Mouse (Mus musculus) brown adipose tissue, adult 24 weeks (tissue): ENCODE results near the gene Fras1. TPM values are rescaled to one million over a fixed set of nuclear protein-coding genes. Genes with fewer than 3 reads are reported as not detected.
A peak's percentile ranks its signal among the peaks of the same experiment; 100 is the strongest.

Experiments
- H3K27ac ChIP-seq: fragments of 200-500 bp; replicated peaks from 2 replicates; pipeline ENCODE4 v1.5.1; 2012; ENCODE audit warnings: low read depth, mild to moderate bottlenecking, low read length
- H3K4me1 ChIP-seq: fragments of 200-500 bp; 2 replicates; pipeline ENCODE4 v1.6.1; 2012; ENCODE audit warnings: low read length, mixed read lengths; ENCODE audit not compliant: control insufficient read depth, insufficient read depth, insufficient read length
- H3K4me3 ChIP-seq: fragments of 200-500 bp; 2 replicates; pipeline ENCODE4 v1.5.1; 2012; ENCODE audit warnings: low read depth, mild to moderate bottlenecking, low read length, moderate library complexity; ENCODE audit not compliant: insufficient read depth
- polyA plus RNA-seq: library from polyadenylated mRNA; stranded (reverse); fragments of >200 nt; gene quantifications from 2 replicates; pipeline ENCODE4 v1.2.4, GENCODE M21; 2012; ENCODE audit not compliant: missing spikeins, insufficient read depth, insufficient read length

Fras1 gene
- polyA plus RNA-seq, 1 experiment, result 0.08 TPM

DNA sequence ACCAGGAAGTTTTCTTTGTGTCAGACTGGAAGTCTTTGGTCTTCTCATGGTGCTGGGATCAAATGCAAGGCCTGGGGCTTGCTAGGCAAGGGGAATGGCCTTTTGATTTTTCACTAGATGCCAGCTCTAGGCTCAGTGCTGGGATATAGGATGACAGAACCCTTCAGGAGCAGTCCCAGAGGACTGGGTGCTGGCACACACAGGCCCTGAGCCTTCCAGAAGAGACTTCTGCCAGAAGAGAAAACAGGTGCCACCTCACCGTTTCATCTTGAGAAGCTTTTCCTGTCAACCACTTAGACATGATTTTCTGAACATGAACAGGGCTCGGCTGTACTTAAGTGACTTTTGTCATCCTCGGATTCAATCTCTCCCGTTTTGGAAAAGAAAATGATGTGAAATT, 66.1 kb downstream of the Fras1 start:
- 0 out of 2 replicates have a peak, but pooled peaks cover 2% of the 10 kb centered on the region for H3K4me1 ChIP-seq
- no peak overlapping the region for H3K4me3 ChIP-seq
- H3K27ac ChIP-seq, result no peak overlapping the region

DNA sequence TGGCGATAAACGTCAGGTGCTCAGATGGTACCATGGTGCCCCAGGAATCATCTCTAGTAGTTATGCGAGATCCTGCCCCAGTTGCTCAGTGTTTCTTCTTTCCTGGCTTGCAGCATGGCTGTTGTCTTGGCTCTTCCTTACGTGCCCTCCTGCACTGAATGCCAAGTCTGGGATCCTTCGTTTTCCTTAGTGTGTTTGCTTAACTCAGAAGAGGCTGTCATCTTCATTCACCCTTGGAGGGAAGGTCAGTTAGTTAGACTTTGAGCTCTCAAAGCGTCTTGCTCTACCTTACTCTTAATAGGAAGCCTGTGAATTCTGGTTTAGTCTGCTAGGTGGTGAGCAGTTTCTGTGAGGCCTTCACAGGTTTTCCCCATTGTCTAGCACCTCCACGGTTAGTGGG, 73.7 kb downstream of the Fras1 start:
- H3K4me3 ChIP-seq, result no peak overlapping the region
- no peak overlapping the region for H3K27ac ChIP-seq
- no peaks in the 10 kb centered on the region for H3K4me1 ChIP-seq

GRCm38 (mm10) chr5:96452027-96452426, 78.3 kb downstream of the Fras1 start:
- Histone ChIP-seq H3K27ac (no peak overlapping the region), H3K4me3 (no peak overlapping the region), H3K4me1 (no peaks in the 10 kb centered on the region; the same call in 1 of the 2 replicates)

DNA sequence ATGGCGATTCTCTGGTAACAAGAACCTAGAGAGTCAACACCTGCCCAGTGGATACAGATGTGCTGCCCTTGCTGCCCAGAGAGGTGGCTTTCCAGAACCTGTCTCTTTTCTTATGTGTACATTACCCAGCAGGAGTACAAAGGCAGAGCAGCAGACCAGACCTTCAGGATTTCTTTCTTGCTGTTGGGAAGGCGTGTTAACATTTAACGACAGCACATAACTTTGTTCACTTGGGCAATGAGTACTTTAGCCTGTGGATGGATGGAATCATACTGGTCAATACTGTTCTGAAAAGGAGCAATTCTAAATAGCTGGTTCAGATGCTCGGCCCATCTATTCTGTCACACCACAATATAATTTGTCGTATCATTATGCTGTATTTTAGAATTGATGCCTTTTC, 79.6 kb downstream of the Fras1 start:
- Histone ChIP-seq H3K4me1 (no peaks in the 10 kb centered on the region; the same call in 1 of the 2 replicates), H3K4me3 (no peak overlapping the region), H3K27ac (no peak overlapping the region)

DNA sequence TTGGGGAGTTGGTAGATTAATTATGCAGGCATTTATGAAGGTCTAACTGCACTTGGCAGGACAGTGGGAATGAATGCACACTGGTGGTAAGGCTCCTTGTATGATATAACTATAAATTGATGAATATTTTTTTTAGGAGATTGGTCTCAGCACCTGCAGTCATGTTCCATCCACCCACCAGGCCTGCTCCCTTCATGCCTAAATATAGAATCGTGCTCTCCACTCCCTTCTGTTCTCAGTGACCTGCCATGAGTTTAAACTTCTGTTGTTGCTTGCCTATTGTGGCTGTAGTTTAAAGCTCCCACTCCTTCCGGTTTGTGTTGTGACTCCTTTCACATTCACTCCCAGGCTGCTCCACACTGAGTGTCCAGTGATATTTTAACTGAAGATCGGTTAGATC, 80.7 kb downstream of the Fras1 start:
- no peak overlapping the region for H3K4me3 ChIP-seq
- H3K27ac ChIP-seq, result no peak overlapping the region
- no peaks in the 10 kb centered on the region; the same call in 1 of the 2 replicates for H3K4me1 ChIP-seq

- Histone ChIP-seq H3K4me1 (no peaks in the 10 kb centered on the region; the same call in 1 of the 2 replicates), H3K4me3 (no peak overlapping the region), H3K27ac (peak overlapping the region; percentile 77)
Observed at GRCm38 (mm10) chr5:96455241-96455640, 81.5 kb downstream of the Fras1 start.

DNA sequence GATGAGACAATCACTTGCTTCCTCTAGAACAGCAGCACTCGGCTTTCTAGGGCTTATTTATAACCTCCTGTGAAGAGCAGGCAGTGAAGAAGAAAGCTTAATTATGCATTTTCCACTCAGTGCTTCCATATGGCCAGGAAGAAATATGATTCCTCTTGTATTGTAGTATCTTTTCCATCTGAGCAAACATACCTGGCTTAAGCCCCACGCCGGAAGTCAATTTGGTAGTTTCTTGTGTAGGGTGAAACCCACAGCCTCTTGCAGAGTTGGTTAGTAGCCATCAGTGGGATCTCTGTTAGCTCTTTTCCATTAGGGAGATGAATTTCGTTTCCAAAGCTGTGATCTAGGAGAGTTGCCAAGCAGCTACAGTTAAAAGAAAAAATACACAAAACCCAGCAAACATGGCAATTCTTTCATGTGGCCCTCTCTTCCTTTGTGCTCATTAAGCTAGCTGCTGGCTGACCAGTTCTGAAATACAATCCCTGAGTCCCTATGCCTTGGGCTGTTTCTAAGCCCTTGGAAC, 83.7 kb downstream of the Fras1 start:
- Histone ChIP-seq H3K4me3 (no peak overlapping the region), H3K27ac (no peak overlapping the region), H3K4me1 (no peaks in the 10 kb centered on the region; the same call in 1 of the 2 replicates)

DNA sequence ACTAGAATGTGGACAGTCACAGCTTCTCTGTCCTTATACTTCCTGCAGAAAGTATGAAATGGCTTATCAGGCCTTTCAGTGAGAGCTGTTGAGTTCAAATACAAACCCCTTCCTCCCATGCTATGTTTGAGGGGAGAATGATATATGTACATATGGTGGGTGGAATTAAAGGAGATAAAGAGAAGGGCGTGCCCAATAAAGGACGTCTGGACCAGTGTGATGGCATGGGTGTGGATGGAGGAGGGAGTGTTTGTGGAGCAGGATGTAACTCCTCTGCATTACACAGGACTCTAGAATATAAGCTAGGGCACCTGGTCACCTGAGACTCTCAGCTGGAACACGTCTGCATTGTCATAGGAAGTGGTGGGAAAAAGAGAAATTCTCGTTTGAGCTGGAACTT, 85.8 kb downstream of the Fras1 start:
- Histone ChIP-seq H3K4me3 (no peak overlapping the region), H3K4me1 (no peaks in the 10 kb centered on the region; the same call in 1 of the 2 replicates), H3K27ac (no peak overlapping the region)

DNA sequence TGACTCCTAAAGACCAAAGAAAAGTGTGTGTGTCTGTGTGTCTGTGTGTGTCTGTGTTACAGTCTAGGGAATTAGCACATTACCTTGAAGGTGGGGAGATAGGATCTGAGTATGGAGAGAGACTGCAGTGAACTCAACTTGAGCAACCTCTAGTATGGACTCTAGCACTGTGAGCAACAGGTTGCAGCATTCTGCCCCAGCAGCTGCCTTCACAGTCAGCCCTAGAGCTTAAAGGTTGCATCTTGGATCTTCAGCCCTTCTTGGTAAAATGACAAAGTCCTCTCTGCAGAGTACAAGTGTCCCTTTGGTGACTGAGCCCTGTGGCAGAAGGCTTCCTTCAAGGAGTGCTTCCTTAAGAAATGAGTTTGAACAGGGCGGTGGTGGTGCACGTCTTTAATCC, 88.4 kb downstream of the Fras1 start:
- no peaks in the 10 kb centered on the region for H3K4me1 ChIP-seq
- no peak overlapping the region for H3K4me3 ChIP-seq
- H3K27ac ChIP-seq, result no peak overlapping the region

- Histone ChIP-seq H3K27ac (no peak overlapping the region), H3K4me3 (no peak overlapping the region), H3K4me1 (no peaks in the 10 kb centered on the region)
Observed at GRCm38 (mm10) chr5:96466461-96466860, 92.7 kb downstream of the Fras1 start.

GRCm38 (mm10) chr5:96471995-96472394, 98.2 kb downstream of the Fras1 start:
- Histone ChIP-seq H3K4me1 (no peaks in the 10 kb centered on the region; the same call in 1 of the 2 replicates), H3K27ac (no peak overlapping the region)

GRCm38 (mm10) chr5:96475488-96475887, 101.7 kb downstream of the Fras1 start:
- H3K27ac ChIP-seq, result no peak overlapping the region
- no peak overlapping the region for H3K4me3 ChIP-seq
- H3K4me1 ChIP-seq, result peaks cover 3% of the 10 kb centered on the region; the same call in 1 of the 2 replicates

More at GRCm38 (mm10) chr5:96471995-96472394, 98.2 kb downstream of the Fras1 start:
- H3K4me3 ChIP-seq, result no peak overlapping the region

DNA sequence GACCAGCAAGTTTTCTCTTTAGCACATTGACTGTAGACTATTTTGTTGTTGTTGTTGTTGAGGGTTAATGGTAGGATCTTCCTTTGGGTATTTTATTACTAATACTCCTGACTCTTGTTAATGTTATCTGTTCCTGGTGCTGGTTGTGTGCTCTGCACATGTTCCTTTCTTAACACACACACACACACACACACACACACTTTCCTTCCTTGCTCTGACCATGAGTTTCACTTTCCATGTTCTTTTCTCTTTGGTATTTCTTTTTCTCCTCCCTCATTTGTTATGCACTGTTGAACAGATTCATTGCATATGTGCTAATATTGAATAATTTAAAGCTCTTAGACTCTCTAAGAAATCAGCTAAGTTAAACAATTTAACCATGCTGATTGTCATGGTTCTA, 105.2 kb downstream of the Fras1 start:
- H3K27ac ChIP-seq, result no peak overlapping the region
- H3K4me1 ChIP-seq, result peaks cover 3% of the 10 kb centered on the region; the same call in 1 of the 2 replicates
- H3K4me3 ChIP-seq, result no peak overlapping the region

GRCm38 (mm10) chr5:96481159-96481558, 107.4 kb downstream of the Fras1 start:
- Histone ChIP-seq H3K4me1 (peaks cover 3% of the 10 kb centered on the region; the same call in 1 of the 2 replicates), H3K4me3 (no peak overlapping the region), H3K27ac (0 out of 2 replicates have a peak overlapping the region, but pooled peaks have one; percentile 2)

- peaks cover 3% of the 10 kb centered on the region; the same call in 1 of the 2 replicates for H3K4me1 ChIP-seq
- H3K27ac ChIP-seq, result no peak overlapping the region
- no peak overlapping the region for H3K4me3 ChIP-seq
Observed at GRCm38 (mm10) chr5:96482054-96482453, 108.3 kb downstream of the Fras1 start.

- Histone ChIP-seq H3K4me3 (no peak overlapping the region), H3K27ac (no peak overlapping the region), H3K4me1 (no peaks in the 10 kb centered on the region)
Observed at GRCm38 (mm10) chr5:96492497-96492896, 118.7 kb downstream of the Fras1 start.
